Mouse (Mus musculus) right cerebral cortex, adult 2 months (tissue): Measurements from ENCODE around the gene Capn9.
A peak's percentile ranks its signal among the peaks of the same experiment; 100 is the strongest.

Experiments
- DNase-seq, 2 experiments: peaks; one replicate each; pipeline ENCODE4 v3.0.0; 2021 to 2022; ENCODE audit warnings: low spot score in 2 of 2

The Capn9 gene

GRCm38 (mm10) chr8:124575811-124576210, at the start of gene Capn9:
Gene Capn9 (plus strand): TSS chr8:124576111.
- no peak for DNase-seq

DNA sequence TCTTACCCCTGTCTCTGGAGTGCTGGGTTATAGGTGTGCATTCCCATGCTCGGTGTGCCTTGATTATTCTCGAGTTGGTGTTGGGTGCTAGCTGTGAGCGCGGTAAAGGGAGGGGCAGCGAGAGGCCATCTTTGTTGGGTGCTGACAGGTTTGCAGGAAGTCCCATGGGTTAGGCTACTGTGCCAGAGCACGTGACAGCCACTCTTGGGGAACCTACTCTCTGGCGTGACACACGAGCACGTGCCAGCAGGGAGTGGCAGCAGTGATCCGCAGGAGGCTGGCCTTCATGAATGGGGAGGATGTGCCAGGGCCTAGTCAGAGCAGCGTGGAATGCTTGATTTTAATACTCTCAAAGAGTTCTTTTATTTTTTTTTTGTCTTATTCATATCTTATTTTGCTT, 49.6 kb upstream of the Capn9 start:
- DNase-seq: no peak

DNA sequence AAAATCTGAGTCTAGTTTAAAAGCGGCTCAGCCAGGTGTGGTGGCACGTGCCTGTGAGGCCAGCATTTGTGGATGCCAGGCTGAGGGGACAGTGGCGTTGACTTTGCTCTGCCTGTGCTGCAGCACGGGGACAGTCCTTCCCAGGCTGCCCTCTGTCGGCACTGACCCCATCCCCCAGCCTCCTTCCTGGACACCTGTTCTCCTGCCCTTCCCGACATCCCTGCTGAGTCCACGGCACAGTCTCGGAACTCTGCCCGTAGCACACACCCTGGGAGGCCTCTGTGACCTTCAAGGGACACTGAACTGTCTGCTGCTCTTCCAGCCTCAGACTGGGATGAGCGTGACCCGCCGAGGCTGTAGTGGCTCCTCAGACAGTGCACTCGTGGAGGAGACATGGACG, 45.8 kb upstream of the Capn9 start:
- DNase-seq: no peak

GRCm38 (mm10) chr8:124530556-124530955, 45.4 kb upstream of the Capn9 start:
- peak; percentile 53 to 56 for DNase-seq

GRCm38 (mm10) chr8:124530996-124531395, 44.9 kb upstream of the Capn9 start:
- DNase-seq: no peak

DNA sequence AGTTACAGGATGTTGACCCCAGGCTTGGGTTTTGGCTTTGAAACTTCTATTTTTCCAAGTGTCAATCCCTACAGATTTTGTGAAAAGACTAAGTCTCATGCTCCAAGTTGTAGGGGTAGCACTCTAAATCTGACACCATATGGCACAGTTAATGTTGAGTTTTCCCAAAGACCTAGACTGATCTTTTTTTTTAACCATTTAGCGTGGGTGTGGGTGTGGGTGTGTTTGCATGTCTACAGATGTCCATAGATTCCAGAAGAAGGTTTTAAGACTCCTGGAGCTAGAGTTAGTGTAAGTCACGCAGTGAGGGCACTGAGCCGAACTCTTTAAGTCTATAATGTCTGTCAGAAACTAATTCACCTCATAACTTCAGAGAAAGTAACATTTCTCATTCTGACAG, 43.3 kb upstream of the Capn9 start:
- DNase-seq: no peak

DNA sequence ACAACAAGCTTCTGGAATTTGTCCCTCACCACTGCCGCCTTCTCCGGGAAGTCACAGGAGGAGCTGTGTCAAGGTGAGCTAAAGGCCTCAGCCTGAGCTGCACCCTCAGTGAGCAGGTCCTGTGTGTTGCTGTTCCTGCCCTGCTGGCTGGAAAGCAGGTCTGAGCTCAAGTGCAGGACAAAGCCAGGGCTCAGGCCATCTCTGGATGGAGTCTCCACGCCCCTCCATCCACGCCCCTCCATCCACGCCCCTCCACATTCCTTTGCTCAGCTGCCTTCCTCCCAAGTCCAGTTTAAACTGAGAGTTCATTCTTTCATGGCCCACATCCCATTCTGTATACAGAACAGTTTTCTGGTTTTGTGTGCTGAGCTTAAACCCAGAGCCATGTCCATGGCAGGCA, 40.5 kb upstream of the Capn9 start:
- no peak for DNase-seq

DNA sequence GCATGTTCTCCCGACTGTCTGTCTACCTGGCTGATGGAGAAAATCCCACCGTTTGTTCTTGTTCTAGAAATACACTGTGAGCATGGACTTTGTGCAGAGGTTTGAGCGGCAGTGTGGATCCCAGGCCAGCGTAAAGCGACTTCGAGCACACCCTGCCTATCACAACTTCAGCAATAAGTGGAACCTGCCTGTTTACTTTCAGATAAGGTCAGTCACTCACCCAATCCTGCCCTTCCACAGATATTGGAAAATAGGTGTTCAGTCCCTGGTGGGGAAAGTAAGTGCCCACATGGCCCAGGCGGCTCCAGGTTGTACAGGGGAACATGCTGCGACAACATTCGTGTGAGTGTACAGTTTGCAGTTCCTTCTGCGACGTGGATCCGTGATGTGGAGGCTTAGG, 35.0 kb upstream of the Capn9 start:
- no peak for DNase-seq

DNA sequence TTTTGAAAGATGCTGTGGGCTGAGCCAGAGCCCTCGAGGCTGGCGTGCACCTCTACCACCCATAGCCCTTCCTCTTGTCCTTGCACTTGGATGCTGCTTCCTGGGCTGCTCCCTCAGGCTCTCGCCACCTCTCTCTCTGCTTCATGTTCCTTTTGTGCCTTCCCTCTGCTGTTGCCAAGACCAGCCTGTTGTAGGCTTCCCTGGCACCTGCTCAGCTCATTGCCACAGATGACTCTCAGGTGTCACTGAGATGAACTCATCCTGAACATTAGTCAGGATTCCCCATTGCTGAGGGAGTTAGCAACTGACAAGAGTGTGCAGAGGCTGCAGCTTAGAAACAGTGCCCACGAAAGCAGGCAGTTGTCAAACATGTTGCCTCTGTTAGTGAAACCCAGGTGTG, 33.9 kb upstream of the Capn9 start:
- no peak for DNase-seq

DNA sequence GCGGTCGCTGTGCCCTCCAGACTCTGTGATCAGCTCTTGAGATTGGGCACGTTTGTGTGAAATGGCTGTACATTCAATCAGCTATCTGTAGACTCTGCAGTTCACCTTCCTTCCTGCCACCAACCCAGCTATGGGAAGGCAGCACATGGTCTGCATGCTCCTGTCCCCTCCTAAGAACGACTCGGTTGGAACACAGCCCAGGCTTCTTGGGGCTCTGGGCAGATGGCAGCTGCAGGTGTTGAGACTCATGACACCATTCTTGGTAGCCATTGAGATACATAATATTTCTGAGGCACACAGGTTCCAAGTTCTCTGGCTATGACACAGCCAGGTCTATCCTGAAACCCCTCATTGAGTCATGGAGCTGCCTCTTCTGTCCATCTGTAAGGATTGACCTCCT, 32.6 kb upstream of the Capn9 start:
- DNase-seq: no peak

- no peak for DNase-seq
These were observed 29.5 kb upstream of the Capn9 start for GRCm38 (mm10) chr8:124546371-124546770.

GRCm38 (mm10) chr8:124546815-124547214, 29.1 kb upstream of the Capn9 start:
- peak in 1 of 2 experiments; percentile 40 for DNase-seq

- DNase-seq: no peak
These were observed 28.6 kb upstream of the Capn9 start for GRCm38 (mm10) chr8:124547269-124547668.

GRCm38 (mm10) chr8:124548187-124548586, 27.7 kb upstream of the Capn9 start:
- DNase-seq: no peak

- DNase-seq: no peak
These were observed 24.8 kb upstream of the Capn9 start for GRCm38 (mm10) chr8:124551011-124551661.

DNA sequence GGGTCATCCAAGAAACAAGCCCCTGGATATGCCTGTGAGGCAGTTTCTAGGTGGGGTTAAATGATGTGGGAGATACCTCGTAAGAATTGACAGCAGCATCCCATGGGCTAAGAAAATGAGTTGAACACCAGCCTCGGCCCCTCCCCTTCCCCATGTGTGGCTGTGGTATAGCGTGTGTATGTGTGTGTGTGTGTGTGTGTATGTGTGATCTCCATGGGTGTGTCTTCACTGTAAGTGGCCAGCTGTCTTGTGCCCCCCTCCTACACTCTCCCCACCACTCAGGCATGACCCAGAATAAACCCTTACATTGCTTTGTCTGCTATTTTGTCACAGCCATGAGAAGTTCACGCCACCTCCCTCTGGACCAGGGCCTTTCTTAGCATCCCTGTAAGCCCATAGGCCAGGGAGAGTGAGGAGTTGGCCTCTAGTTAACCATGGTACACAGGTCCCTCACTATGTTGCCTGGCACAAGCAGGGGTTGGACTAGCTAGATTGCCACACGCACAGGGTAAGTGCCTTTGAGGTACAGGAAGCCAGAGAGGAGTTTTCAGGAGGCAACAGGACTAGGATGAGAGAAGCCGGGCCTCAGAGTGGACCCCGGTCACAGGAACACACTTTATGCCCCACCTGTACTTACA, 20.7 kb upstream of the Capn9 start:
- DNase-seq: no peak

GRCm38 (mm10) chr8:124556164-124556563, 19.7 kb upstream of the Capn9 start:
- no peak for DNase-seq

DNA sequence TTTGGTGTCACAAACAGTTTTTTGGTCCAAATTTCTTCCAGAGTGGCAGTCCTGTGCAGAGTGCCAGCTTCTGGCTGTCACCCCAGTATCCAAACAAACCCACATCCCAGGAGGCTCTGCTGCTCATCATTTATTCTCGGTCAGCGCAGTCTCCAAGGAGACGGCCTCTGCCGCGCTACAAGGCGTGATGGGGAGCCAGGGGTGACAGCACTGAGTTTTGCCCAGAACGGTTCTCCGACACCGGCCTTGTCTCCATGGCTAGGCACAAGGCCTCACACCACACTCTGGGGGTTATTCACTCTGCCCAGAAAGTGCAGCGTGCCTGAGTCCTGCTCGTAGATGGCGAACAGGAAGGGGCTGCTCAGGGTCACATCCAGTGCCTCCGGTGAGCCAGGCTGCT, 19.3 kb upstream of the Capn9 start:
- peak; percentile 53 to 59 for DNase-seq

- DNase-seq: no peak
These were observed 18.4 kb upstream of the Capn9 start for GRCm38 (mm10) chr8:124557476-124557875.

DNA sequence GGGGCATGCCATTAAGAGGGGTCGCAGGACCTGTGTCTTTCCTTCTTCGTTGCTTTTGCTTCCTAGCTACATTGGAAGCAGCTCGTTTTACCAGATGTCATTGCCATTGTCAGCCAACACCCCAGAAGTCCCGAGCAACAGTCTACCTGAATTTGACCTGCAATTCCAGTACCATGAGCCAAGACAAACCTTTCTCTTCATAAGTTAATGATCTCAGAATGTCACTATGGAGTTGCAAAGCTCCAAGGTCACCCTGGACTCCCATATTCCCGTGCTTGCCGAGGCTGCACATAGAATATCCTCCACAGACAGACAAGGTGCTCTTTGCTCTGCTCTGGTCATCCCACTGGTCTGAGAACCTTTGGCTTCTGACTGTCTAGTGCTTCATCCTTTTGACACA, 8.8 kb upstream of the Capn9 start:
- DNase-seq: no peak

DNA sequence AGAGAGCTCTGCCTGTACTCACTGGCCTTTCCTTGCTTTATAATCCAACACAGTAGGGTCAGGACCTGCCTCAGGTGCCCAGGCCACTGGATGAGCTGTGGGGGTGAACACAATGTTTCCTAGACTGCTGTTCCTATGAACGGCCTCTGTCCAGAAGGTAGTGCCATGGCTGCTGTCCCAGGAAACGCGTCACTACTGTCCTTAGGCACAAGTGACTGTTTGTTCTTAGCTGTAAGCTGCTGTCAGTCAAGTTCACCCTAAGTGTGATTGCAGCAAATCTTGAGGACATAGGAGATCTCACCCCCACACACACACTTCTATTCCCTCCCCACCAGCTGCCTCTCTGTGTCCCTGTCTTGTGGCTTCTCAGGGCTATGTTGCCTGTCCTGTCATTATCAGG, 8.3 kb upstream of the Capn9 start:
- peak in 1 of 2 experiments; percentile 3 for DNase-seq

DNA sequence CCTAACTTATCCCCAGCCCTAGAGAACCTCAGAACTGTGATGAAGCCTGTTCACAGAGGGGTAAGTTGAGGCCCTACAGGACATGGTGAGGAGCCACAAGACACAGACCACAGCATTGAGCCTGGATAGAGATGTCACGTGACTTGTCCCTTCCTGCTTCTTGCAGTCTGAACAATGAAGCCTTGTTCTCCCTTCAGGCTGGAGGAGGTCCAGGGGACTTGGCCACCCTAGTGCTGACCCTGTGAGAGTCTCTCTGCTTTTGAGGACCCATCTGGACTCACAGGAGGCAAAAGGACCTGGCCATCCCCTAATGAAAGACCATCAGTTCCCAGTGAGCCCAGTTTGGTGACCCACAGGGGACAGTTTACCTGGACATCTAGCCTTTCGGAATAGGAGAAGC, 6.8 kb upstream of the Capn9 start:
- peak; percentile 31 to 62 for DNase-seq

- peak in 1 of 2 experiments; percentile 44 for DNase-seq
These were observed 6.3 kb upstream of the Capn9 start, which contains the start of gene Agt for GRCm38 (mm10) chr8:124569593-124569992. Gene Agt (minus strand): TSS chr8:124569706.
